Mouse (Mus musculus) adipocyte (in vitro differentiated cells): Measurements from ENCODE around the gene Il1r2.

Experiments
- DNase-seq: peaks from one replicate; pipeline ENCODE4 v3.0.0-alpha.2; 2016; ENCODE audit warnings: low spot score

Il1r2 gene

DNA sequence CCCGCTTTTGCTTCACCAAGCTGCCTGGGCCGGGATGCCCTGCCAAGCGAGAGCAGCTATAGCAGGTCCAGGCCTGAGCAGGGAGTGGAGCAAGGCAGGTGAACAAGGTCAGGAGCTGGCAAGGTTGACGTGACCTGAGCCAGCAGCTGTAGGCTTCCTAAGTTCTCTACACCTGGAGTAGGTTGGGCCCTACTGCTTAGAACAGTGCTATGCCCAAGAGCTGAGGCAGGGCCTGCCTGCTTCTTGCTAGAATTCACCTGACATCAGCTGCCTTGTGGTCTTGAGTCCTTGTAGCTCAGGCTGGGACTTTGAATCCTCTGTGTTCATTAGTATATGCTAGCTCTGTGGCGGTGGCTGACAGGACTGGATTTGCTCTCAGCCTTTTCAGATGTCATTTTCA is at the start of gene Il1r2:
Il1r2 (plus strand) TSS at position 301 of the 400 bp plus-strand sequence.
- DNase-seq: no peak

DNA sequence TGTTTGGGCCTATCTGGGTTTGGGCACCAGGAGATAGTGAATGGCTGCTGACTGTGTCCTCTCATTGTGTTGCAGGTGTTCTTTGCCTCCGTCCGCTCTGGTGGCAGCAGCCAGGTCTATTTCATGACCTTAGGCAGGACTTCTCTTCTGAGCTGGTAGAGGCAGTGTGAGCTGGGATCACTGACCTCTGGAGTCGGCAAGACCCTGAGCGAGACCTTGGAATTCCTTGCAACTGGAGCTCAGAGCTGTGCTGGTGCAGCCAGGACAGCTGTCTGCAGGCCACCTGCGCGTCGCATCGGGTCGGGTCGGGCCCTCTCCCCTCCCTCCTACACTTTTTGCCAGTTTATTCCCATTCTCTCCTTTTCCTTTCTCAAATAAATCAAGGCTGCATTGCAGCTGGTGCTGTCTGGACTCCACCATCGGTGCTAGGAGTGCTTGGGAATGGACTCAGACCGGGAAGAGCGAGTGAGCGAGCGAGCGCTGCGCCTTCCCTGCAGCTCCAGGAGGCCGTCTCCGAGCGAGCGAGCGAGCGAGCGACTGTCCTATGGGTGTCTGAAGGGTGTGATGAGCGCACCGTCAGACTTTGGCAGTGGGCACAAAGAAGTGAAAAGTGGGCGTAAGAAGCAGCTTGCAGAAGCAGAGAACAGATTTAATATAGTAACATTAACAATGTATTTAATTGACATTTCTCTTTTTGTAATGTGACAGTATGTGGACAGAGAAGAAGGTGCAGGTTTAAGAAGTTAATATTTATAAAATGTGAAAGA is 49.1 kb upstream of the Il1r2 start:
- DNase-seq: no peak

GRCm38 (mm10) chr1:40025416-40025815 is 48.5 kb upstream of the Il1r2 start:
- no peak for DNase-seq

DNA sequence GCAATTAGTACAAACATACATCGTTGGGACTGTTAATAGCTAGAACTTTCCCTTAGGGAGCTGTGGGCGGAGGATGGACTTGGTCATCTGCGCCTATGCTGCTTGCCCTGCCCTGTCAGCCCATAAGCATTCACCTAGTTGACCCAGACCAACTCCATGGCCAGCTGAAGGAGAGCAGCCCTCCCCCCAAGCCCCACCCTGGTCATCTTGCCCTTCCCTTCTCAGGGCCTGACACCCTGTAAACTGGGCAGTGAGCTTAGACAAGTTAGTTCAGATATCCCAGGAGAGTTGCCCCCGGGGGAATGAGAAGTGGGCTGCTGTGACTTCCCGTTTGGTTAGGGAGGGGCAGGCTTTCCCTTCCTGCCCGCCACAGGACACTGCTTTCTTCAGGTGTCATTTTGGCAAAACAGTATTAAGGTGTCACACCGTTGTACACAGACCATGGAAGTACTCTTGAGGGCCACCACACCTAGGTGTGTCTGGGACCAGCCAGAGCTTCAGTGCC is 46.7 kb upstream of the Il1r2 start:
- DNase-seq: no peak

- DNase-seq: no peak
Observed at GRCm38 (mm10) chr1:40028207-40028998, 45.5 kb upstream of the Il1r2 start.

DNA sequence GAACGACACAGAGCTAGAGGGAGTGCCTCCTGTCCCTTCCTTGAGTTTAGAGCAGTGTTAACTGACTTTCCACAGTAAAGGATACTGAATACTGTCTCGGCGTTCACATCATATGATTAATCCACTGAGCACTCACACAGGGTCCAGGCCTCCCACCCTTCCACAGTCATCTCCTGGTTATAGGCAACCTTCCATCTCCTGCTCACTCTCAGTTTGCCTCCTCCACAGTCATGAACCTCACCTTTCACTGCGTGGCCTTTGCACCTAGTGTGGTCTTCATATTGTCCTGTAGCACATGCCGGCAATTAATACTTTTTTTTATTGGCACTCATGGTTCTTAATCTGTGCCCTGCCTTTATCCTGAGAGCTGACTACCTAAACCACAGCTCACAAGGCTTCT is 44.3 kb upstream of the Il1r2 start:
- DNase-seq: no peak

DNA sequence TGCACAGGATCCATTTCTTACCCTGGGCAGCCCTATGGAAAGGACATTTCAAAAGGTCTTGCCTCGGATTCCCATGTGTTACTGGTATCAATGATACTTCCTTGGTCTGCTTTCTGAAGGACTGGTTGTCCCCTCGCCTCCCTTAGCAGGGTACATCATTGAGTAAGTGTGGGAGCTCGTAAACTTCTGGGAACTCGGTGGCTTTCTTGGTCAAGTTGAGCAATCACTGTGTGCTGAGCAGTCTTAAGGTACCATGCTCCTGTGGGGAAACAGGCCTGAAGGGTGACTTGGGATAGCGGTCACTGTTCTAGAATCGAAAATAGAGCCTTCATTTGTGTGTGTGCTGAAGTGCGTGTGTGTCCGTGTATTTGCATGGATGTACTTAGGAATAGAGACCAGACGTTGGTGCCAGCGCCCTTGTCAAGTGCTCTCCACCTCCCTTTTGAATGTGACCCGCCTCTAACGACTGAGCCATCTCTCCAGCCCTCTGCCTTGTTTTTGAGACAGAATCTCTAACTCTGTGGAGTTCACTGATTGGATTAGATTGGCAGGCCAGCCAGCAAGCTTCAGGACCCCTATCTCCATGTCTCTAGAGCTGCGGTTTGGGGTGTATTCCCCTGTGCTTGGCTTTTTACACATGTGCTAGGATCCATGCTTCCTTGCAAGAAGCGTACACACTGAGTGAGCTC is 43.4 kb upstream of the Il1r2 start:
- DNase-seq: no peak

- DNase-seq: no peak
Observed at GRCm38 (mm10) chr1:40030976-40031356, 42.9 kb upstream of the Il1r2 start.

DNA sequence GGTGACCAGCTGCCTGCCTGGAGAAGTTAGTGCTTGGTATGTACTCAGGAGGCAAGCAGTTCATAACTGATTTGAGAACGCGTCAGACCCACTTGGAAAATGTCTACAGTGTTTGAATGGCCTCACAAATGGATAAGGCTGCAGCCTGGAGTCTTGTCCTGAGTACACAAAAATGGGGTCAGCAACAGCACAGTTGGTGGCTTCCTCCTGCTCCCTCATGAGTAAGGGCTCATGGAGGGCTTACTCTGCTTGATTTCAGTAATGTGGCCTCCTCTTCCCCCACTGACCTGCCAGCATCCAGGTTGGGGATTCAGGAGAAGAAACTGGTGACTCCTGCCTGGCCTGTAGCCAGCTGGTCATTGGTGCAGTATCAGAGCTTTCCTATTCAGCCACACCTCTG is 42.3 kb upstream of the Il1r2 start:
- no peak for DNase-seq

- DNase-seq: no peak
Observed at GRCm38 (mm10) chr1:40033315-40033714, 40.6 kb upstream of the Il1r2 start.

- peak; percentile 21 for DNase-seq
Observed at GRCm38 (mm10) chr1:40033743-40034420, 40.0 kb upstream of the Il1r2 start.

- DNase-seq: no peak
Observed at GRCm38 (mm10) chr1:40037831-40038230, 36.0 kb upstream of the Il1r2 start.

DNA sequence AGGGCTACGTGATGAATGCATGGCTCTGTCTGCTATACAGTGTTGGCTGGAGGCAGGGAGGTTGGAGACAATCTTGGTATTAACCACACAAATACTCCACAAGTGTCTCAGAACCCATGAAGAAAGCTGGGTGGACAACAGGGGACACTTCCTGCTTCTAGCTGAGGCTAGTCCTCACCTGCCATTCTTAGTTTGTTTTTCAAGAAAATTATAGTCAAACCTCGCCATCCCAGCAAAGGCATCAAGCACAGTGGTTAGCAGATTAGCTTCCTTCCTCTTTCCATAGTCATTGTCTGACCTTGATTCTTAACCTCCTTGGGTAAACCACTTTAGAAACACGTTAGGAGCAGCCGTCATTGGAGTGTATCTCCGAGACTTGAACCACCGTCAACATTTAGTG is 28.2 kb upstream of the Il1r2 start:
- DNase-seq: no peak

DNA sequence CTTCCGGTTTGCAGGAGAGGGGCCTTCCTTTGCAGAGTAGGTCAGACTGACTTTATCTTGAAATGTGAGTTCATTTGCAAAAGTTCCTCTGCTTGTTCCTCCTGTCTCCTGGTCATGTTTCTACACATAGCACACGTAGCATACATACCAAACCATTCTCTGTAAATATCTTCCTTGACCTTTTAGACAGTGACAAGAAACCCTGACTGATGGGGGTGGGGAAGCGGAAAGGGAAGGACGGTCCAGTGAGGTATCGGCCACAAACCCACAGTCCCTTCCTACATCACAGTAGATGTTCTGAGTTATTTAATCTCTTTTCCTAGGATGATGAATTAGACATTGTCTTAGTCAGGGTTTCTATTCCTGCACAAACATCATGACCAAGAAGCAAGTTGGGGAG is 27.3 kb upstream of the Il1r2 start:
- no peak for DNase-seq

GRCm38 (mm10) chr1:40051157-40051556 is 22.7 kb upstream of the Il1r2 start:
- no peak for DNase-seq

DNA sequence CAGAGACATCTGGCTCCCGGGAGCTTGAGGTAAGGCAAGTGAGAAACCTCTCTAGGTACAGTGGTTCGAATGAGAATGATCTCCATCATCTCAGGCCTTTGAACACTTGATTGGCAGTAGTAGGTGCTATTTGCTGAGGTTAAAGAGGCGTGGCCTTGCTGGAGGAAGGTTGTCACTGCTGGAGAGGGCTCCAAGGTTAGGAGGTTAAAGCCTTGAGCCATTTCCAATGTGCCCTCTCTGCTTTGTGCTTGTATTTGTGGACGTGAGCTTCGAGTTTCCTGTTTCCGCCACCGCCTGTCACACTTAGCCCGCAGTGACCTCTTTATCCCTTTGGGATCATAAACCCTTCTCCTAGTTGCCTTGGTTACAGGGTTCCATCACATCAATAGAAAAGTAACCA is 21.7 kb upstream of the Il1r2 start:
- DNase-seq: no peak

- no peak for DNase-seq
Observed at GRCm38 (mm10) chr1:40053071-40053470, 20.8 kb upstream of the Il1r2 start.

DNA sequence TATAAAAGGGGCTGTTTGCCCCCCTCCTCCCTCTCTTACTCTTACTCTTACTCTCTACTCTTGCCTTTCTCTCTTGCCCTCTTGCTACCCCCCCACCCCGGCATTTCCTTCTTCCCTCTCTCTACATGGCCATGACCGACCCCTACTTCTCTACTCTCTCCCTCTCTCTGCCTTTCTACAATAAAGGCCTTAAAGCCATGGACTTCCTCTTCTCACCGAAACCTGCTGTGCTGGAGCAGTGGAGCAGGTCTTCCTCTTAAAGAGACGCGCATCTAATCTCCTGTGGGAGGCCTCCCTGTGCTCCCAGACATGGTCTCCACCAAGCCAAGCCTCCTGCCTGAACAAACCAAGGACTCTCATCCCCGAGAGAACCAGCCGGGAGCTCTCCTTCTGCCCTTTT is 18.8 kb upstream of the Il1r2 start:
- no peak for DNase-seq

- DNase-seq: no peak
Observed at GRCm38 (mm10) chr1:40055963-40056362, 17.9 kb upstream of the Il1r2 start.

DNA sequence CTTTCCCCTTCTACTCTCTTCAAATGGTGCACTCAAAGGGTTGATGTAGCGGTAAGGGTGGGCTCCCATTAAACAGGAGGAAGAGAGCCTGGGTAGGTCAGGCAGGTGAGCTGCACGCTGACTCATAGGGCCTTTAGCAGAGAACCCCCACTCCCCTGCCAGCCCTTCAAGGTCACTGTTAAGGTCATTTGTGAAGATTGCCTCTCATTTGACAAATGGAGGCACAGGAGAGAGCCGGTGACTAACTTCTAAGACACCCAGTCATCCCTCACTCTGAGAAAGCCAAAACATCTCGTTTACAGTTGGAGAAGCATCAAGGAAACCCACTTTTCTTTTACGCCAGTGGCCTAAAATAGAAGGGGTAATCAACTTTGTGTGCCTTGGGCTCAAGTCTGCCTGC is 16.5 kb upstream of the Il1r2 start:
- DNase-seq: no peak

DNA sequence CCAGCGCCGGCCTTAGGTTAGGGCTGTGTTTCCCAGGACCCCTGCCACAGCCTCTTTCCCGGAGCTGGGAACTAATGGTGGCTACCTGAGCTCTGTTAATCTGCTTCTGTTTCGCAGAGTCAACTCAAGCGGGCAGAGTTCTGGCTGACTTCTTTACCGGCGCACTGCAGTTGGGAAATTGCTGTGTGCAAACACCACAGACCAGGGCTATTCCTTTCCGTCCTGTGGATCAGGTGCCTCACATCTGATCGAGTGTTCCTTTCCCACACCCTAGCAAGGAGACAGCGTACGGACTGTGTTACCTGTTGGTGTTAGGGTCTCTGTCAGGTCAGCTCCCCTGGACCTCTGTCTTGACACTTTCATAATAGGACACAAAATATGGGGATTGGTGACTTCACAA is 15.9 kb upstream of the Il1r2 start:
- no peak for DNase-seq

- peak; percentile 47 for DNase-seq
Observed at GRCm38 (mm10) chr1:40059122-40059774, 14.6 kb upstream of the Il1r2 start.
